Mouse (Mus musculus) heart, postnatal 25 days (tissue): ENCODE data around the gene Gmppb. TPM values are rescaled to one million over a fixed set of nuclear protein-coding genes. Genes with fewer than 3 reads are reported as not detected.

Source experiments
- DNase-seq: peaks from one replicate; pipeline ENCODE4 v3.0.0; 2022; ENCODE audit warnings: low spot score
- intact Hi-C: fragments of 180-260 bp; cut with DNase I; formaldehyde crosslinking; loops from one replicate; pipeline ENCODE4 v1.15.1; 2025
- total RNA-seq, 2 experiments: library from RNA; stranded (reverse); gene quantifications; 2 replicates each; pipeline ENCODE4 v1.2.3; 2021

Gene Gmppb
- total RNA-seq, 2 experiments from 2014 or later, result 9.4 to 10.7 TPM

GRCm38 (mm10) chr9:108069529-108069928, 20.5 kb downstream of the Gmppb start:
- intact Hi-C loops, result no loop called here
- no peak for DNase-seq

- no peak for DNase-seq
- intact Hi-C loops, result no loop called here
Observed at GRCm38 (mm10) chr9:108071801-108072200, 22.8 kb downstream of the Gmppb start.

GRCm38 (mm10) chr9:108072481-108072924, 23.5 kb downstream of the Gmppb start:
- intact Hi-C loops, result no loop called here
- DNase-seq, result no peak

DNA sequence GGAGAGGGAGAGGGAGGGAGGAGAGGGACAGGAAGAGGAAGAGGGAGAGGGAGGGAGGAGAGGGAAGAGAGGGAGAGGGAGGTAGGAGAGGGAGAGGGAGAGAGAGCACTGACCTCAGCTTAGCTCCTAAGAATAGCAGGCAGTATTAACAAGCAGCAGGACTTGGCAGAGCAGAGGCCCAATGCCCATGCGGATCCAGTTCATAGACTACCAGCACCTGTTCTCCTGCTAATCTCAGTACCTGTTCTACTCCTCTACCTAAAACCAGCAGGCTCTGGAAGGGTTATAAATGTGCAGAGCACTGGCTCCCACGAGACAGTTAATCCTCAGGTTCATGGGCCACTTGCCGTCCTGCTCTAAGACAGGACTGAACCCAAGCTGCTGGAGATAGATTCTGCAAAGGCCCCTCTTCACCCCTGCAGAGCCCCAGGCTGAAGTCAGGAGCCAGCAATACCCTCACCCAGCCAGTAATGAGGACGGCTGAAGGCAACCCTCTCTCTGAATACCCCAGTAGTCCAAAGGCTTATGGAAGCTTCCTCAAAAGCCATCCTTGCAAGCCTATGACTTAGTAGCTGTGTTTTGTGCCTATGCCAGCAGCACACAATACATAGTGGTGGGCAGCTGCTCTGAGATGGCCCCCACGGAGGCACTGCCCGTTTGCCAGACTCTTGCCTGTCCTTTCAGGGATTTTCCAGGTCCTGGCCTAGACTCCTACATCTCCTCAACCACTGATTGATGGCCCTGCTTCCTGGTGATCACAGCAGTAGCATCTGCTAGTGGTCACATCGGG, 24.3 kb downstream of the Gmppb start:
- intact Hi-C loops, result no loop called here
- no peak for DNase-seq

DNA sequence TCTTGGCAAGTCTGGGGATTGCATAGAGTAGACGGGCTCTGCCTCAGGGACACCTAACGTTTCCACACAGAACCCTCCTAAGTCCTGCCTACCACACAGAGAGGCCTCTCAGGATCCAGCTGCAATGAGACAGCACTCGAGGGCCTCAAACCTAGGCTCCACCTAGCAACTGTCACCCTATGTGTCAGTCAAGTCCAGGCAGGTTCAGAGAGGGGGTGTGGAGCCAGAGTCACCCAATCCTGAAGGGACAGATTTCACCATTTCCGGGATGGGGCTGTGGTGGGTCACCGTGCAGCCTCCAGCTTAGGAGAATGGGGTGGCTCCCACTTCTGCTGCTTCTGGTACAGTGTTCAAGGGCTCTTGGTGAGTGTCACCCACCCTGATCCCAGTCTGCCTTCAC, 31.1 kb downstream of the Gmppb start, which contains the start of gene Mst1:
Gene Mst1 (plus strand): TSS at position 269 of the 400 bp plus-strand sequence.
- intact Hi-C loops, result no loop called here

GRCm38 (mm10) chr9:108082549-108082948, 33.5 kb downstream of the Gmppb start:
- intact Hi-C loops, result no loop called here
- no peak for DNase-seq

More for the DNA sequence above, 31.1 kb downstream of the Gmppb start, which contains the start of gene Mst1:
- DNase-seq, result no peak

- intact Hi-C loops, result no loop called here
- no peak for DNase-seq
Observed at GRCm38 (mm10) chr9:108082988-108083431, 34.0 kb downstream of the Gmppb start, which contains the start of gene Rnf123. TSS of gene Rnf123 (minus strand) at chr9:108083346.

GRCm38 (mm10) chr9:108083561-108083960, 34.5 kb downstream of the Gmppb start:
- no peak for DNase-seq
- intact Hi-C loops, result no loop called here

DNA sequence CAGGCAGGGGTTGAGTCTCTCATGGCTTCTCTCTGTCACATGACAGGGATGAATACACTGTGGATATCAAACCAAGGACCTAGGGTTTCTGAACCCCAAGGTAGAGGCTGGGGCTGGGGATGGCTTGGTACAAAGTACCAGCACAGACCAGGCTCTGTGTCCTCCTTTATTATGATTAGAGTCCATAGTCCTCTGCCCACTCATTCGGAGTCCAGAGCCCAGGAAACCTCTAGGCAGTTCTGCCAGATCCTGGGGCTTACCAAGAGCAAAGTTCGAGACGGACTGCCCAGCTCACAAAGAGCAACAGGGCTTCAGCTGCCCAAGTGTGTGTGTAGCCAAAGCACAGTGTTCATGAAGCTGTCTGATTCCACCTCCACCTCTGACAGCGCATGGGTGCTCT, 36.2 kb downstream of the Gmppb start:
- intact Hi-C loops, result no loop called here
- DNase-seq, result no peak

GRCm38 (mm10) chr9:108090611-108091120, 41.6 kb downstream of the Gmppb start:
- intact Hi-C loops, result no loop called here

DNA sequence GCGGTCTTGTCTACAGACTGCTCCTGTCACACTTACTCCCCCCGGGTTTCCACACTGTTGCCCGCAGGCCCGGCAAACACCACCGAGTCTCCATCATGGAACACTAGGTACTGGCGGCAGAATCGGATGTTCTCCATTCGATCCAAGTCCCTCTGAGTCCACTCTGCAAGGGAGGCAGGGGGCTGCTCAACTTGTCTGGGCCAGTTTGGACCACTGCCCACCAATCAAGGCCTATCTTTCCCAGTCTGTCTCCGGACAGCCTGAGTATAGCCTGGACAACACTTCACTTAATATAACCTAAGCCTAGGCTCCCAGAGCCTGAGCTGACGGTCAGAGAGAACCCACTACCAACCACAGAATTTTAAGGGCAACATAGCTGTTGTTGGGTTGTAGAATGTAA, 44.5 kb downstream of the Gmppb start:
- DNase-seq, result no peak
- intact Hi-C loops, result no loop called here

More at GRCm38 (mm10) chr9:108090611-108091120, 41.6 kb downstream of the Gmppb start:
- DNase-seq, result no peak

GRCm38 (mm10) chr9:108094184-108094941, 45.3 kb downstream of the Gmppb start, which contains the start of gene Apeh:
TSS of gene Apeh (minus strand) at chr9:108094606.
- DNase-seq, result peak; percentile 91
- intact Hi-C loops, result loop anchor here (2.0 kb wide), 1 partner anchor 106 kb away; no protein-coding TSS in a partner anchor

GRCm38 (mm10) chr9:108094998-108095411, 46.0 kb downstream of the Gmppb start:
- intact Hi-C loops, result loop anchor here (2.0 kb wide), 1 partner anchor 106 kb away; no protein-coding TSS in a partner anchor
- no peak for DNase-seq

DNA sequence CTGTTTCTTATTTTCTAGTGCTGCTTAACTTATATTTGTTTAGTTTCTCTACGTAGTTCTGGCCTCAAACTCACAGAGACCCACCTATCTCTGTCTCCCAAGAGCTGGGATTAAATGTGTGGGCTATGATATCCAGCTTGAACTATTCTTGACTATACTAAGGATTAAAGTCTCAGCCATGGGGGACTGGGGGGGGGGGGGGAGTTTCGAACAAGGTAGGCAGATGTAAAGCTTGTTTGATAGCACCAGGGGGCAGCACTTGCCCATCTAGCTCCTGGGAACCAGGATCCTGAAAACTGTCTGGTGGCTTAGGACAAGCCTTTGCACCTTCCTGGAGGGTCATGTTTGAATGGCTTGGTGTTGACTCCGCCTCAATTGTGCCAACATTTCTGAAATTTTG, 46.5 kb downstream of the Gmppb start:
- intact Hi-C loops, result loop anchor here (2.0 kb wide), 1 partner anchor 105 kb away; no protein-coding TSS in a partner anchor
- no peak for DNase-seq

- DNase-seq, result no peak
- intact Hi-C loops, result loop anchor here (2.0 kb wide), 3 partner anchors 39 to 189 kb away; no protein-coding TSS in a partner anchor
Observed at GRCm38 (mm10) chr9:108095949-108096712, 47.1 kb downstream of the Gmppb start.

DNA sequence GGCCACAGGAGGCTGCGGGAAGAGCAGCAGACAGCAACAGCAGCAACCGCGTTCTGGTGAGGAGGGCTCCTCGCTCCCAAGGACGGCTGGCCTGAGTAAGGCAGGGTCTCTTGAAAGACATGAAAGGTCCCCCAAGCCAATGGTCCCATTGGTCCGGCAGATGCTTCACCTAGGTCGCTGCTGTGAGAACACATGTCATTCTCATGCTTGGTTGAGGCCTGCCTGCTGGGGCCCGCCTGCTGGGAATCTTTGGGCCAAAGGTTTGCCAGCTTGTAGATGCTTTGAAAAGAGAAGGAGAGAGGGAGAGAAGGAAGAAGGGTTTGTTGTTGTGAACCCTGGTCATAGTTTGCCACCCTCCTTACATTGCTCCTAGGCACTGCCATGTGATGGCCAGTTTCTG, 50.6 kb downstream of the Gmppb start:
- DNase-seq, result no peak
- intact Hi-C loops, result no loop called here
